Mouse (Mus musculus): ENCODE data around the gene Arhgap32. TPM values are rescaled to one million over a fixed set of nuclear protein-coding genes. Genes with fewer than 3 reads are reported as not detected.
A peak's percentile ranks its signal among the peaks of the same experiment; 100 is the strongest.
"Not testable (repeated sequence)": the region's sequence is repeated elsewhere in the genome, so short reads cannot be mapped to it uniquely, and the experiment has no call there.

The Arhgap32 gene
- total RNA-seq, 2 experiments from 2014 or later = 450 to 496 TPM

- Histone ChIP-seq H3K27ac (no peak overlapping the region), H3K4me3 (no peak overlapping the region)
- TF ChIP-seq CTCF (IDR thresholded peaks at IDR 0.05) = no peak
- DNase-seq (ENCODE audit: extremely low spot score in 1 of 2, low spot score in 2 of 2) = no peak
- intact Hi-C loops (cut with DNase I) = no loop called here
Measured at GRCm38 (mm10) chr9:32101488-32101887, 14.4 kb upstream of the Arhgap32 start.

- intact Hi-C loops (cut with DNase I) = no loop called here
- TF ChIP-seq CTCF (IDR thresholded peaks at IDR 0.05) = no peak
Measured at GRCm38 (mm10) chr9:32104670-32105069, 11.3 kb upstream of the Arhgap32 start.

GRCm38 (mm10) chr9:32110376-32110775, 5.6 kb upstream of the Arhgap32 start:
- H3K4me3 ChIP-seq = no peak overlapping the region
- TF ChIP-seq CTCF (IDR thresholded peaks at IDR 0.05) = no peak
- intact Hi-C loops (cut with DNase I) = no loop called here

More at GRCm38 (mm10) chr9:32104670-32105069, 11.3 kb upstream of the Arhgap32 start:
- Histone ChIP-seq H3K27ac (no peak overlapping the region), H3K4me3 (no peak overlapping the region)
- no peak for DNase-seq (ENCODE audit: extremely low spot score in 1 of 2, low spot score in 2 of 2)

GRCm38 (mm10) chr9:32116272-32116671, 336 bp downstream of the Arhgap32 start:
- no peak for TF ChIP-seq CTCF (IDR thresholded peaks at IDR 0.05)
- no peak for DNase-seq (ENCODE audit: extremely low spot score in 1 of 2, low spot score in 2 of 2)
- intact Hi-C loops (cut with DNase I) = no loop called here
- Histone ChIP-seq H3K27ac (no peak overlapping the region), H3K4me3 (no peak overlapping the region)

More at GRCm38 (mm10) chr9:32110376-32110775, 5.6 kb upstream of the Arhgap32 start:
- no peak overlapping the region for H3K27ac ChIP-seq
- DNase-seq (ENCODE audit: extremely low spot score in 1 of 2, low spot score in 2 of 2) = no peak

GRCm38 (mm10) chr9:32117876-32118275, 1.9 kb downstream of the Arhgap32 start:
- DNase-seq (ENCODE audit: extremely low spot score in 1 of 2, low spot score in 2 of 2) = peak in 1 of 2 experiments; percentile 33
- intact Hi-C loops (cut with DNase I) = no loop called here
- TF ChIP-seq CTCF (IDR thresholded peaks at IDR 0.05) = no peak
- Histone ChIP-seq H3K4me3 (no peak overlapping the region), H3K27ac (peak overlapping the region; percentile 12; the same call in 1 of the 2 replicates)

GRCm38 (mm10) chr9:32118433-32118832, 2.5 kb downstream of the Arhgap32 start:
- H3K4me3 ChIP-seq = no peak overlapping the region
- intact Hi-C loops (cut with DNase I) = no loop called here
- DNase-seq (ENCODE audit: extremely low spot score in 1 of 2, low spot score in 2 of 2) = no peak
- TF ChIP-seq CTCF (IDR thresholded peaks at IDR 0.05) = no peak
- H3K27ac ChIP-seq = 0 out of 2 replicates have a peak overlapping the region, but pooled peaks have one; percentile 12

- no peak for DNase-seq (ENCODE audit: extremely low spot score in 1 of 2, low spot score in 2 of 2)
- H3K4me3 ChIP-seq = no peak overlapping the region
- intact Hi-C loops (cut with DNase I) = no loop called here
- TF ChIP-seq CTCF (IDR thresholded peaks at IDR 0.05) = no peak
- no peak overlapping the region for H3K27ac ChIP-seq
Measured at GRCm38 (mm10) chr9:32119586-32119985, 3.6 kb downstream of the Arhgap32 start.

- no peak for DNase-seq (ENCODE audit: extremely low spot score in 1 of 2, low spot score in 2 of 2)
- H3K27ac ChIP-seq = no peak overlapping the region
- TF ChIP-seq CTCF (IDR thresholded peaks at IDR 0.05) = no peak
Measured at GRCm38 (mm10) chr9:32120162-32120561, 4.2 kb downstream of the Arhgap32 start.

GRCm38 (mm10) chr9:32121271-32121670, 5.3 kb downstream of the Arhgap32 start:
- H3K27ac ChIP-seq; H3K4me3 ChIP-seq; intact Hi-C loops (cut with DNase I); DNase-seq (ENCODE audit: extremely low spot score in 1 of 2, low spot score in 2 of 2): not testable (repeated sequence)

More at GRCm38 (mm10) chr9:32120162-32120561, 4.2 kb downstream of the Arhgap32 start:
- no peak overlapping the region for H3K4me3 ChIP-seq
- intact Hi-C loops (cut with DNase I) = no loop called here

GRCm38 (mm10) chr9:32136195-32136594, 20.3 kb downstream of the Arhgap32 start:
- no peak overlapping the region for H3K27ac ChIP-seq
- TF ChIP-seq CTCF (IDR thresholded peaks at IDR 0.05) = no peak

GRCm38 (mm10) chr9:32136680-32137295, 20.9 kb downstream of the Arhgap32 start:
- Histone ChIP-seq H3K27ac (no peak overlapping the region), H3K4me3 (no peak overlapping the region)
- no peak for DNase-seq (ENCODE audit: extremely low spot score in 1 of 2, low spot score in 2 of 2)
- intact Hi-C loops (cut with DNase I) = no loop called here
- no peak for TF ChIP-seq CTCF (IDR thresholded peaks at IDR 0.05)

More at GRCm38 (mm10) chr9:32136195-32136594, 20.3 kb downstream of the Arhgap32 start:
- intact Hi-C loops (cut with DNase I) = no loop called here
- DNase-seq (ENCODE audit: extremely low spot score in 1 of 2, low spot score in 2 of 2) = no peak
- no peak overlapping the region for H3K4me3 ChIP-seq

- no peak for TF ChIP-seq CTCF (IDR thresholded peaks at IDR 0.05)
- intact Hi-C loops (cut with DNase I) = no loop called here
- no peak for DNase-seq (ENCODE audit: extremely low spot score in 1 of 2, low spot score in 2 of 2)
Measured at GRCm38 (mm10) chr9:32137697-32138426, 21.9 kb downstream of the Arhgap32 start.

More at GRCm38 (mm10) chr9:32137697-32138426, 21.9 kb downstream of the Arhgap32 start:
- Histone ChIP-seq H3K27ac (no peak overlapping the region), H3K4me3 (no peak overlapping the region)

Data from left cerebral cortex, adult 2 months (tissue).